Mouse (Mus musculus) Patski (cell line): ENCODE results near the gene Trnau1ap. TPM values are rescaled to one million over a fixed set of nuclear protein-coding genes. Genes with fewer than 3 reads are reported as not detected.

Source experiments
- ATAC-seq: fragments of 100-300 bp; one replicate; pipeline ENCODE4 v1.8.0; 2021
- CTCF ChIA-PET: fragments of 350-600 bp; sonication (Branson Sonifier 250); formaldehyde crosslinking; loops from one replicate; lab custom pipeline; 2022; ENCODE audit warnings: inconsistent platforms; lab: Charles Lee
- POLR2A ChIA-PET: fragments of 350-600 bp; sonication (Branson Sonifier 250); formaldehyde crosslinking; loops from one replicate; lab custom pipeline; 2022; ENCODE audit warnings: antibody characterized with exemption, inconsistent platforms; lab: Charles Lee
- DNase-seq: peaks from one replicate; pipeline ENCODE4 v3.0.0-alpha.2; 2011; ENCODE audit warnings: low read depth, low spot score
- H3K27me3 ChIP-seq: fragments of 371-371 bp; one replicate; pipeline ENCODE4 v1.5.1; 2021
- CTCF ChIP-seq: fragments of 100-300 bp; IDR thresholded peaks from one replicate; pipeline ENCODE4 v1.5.1; 2021
- in situ Hi-C: fragments of 300-500 bp; cut with MboI; formaldehyde crosslinking; loops from 3 replicates; pipeline ENCODE4 v1.11.1; 2018; ENCODE audit warnings: low pct_unique_long_range_greater_than_20kb, mixed read lengths
- polyA plus RNA-seq: library from polyadenylated mRNA; unstranded; gene quantifications from one replicate; pipeline ENCODE4 v1.2.3, GENCODE M21; 2021

The Trnau1ap gene
- polyA plus RNA-seq, 1 experiment from 2014 or later = 28.9 TPM

DNA sequence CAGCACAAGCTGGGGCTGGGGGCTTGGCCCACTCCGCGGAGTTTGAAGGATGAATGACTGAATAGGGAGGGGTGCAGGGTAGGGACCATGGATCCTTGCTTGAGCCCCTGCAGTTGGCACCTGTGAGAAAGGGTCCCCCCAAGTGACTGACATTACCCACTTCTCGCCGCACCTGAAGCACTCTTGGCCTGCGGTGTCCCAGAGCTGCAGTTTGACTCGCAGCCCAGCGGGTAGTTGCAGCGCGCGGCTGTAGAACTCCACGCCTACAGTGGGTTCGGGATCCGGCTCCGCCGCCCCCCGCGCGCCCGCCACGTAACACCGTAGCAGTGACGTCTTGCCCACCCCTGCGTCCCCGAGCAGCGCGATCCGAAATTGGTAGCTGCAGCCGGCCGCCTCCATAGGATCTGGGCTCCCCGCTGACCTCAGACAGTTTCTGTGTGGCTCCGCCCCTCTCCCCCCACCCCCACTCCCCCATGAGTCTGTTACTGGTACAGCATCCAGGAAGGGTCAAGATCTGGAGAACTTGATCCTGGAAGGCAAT is 26.3 kb downstream of the Trnau1ap start, which contains the start of gene Rab42:
Gene Rab42 (minus strand): TSS at position 447 of the 541 bp plus-strand sequence.
- in situ Hi-C loops = loop anchor here (5.0 kb wide), 1 partner anchor 109 kb away; no protein-coding TSS in a partner anchor
- DNase-seq (no peak), ATAC-seq (no peak)
- no peak for TF ChIP-seq CTCF
- H3K27me3 ChIP-seq = no peaks in the 10 kb centered on the region
- ChIA-PET CTCF (no interaction called here), POLR2A (no interaction called here)

GRCm38 (mm10) chr4:132301965-132302938 is 27.1 kb downstream of the Trnau1ap start:
- ATAC-seq (no peak), DNase-seq (no peak)
- CTCF ChIA-PET = no interaction called here

DNA sequence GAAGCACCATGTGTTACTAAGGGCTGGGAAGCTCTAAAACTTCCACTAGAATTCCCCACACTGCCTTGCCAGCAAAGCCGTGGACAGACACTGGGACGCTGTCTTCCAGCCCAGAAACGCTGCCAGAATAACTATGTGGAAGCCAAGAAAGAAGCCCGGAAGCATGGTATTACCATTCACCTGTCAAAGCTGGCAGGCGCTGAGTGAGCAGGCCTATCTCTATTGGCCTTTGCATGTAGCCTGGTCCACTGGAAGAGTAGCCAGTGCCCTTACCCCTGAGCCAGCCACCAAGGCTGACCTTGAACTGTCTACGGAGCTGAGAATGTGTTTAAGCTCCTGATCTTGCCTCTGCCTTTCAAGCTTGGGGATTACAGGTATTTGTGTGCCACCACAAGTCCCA is 27.9 kb downstream of the Trnau1ap start:
- no peaks in the 10 kb centered on the region for H3K27me3 ChIP-seq
- TF ChIP-seq CTCF = no peak
- ChIA-PET POLR2A (no interaction called here), CTCF (no interaction called here)
- in situ Hi-C loops = loop anchor here (5.0 kb wide), 1 partner anchor 111 kb away; no protein-coding TSS in a partner anchor
- ATAC-seq (no peak), DNase-seq (no peak)

More at GRCm38 (mm10) chr4:132301965-132302938, 27.1 kb downstream of the Trnau1ap start:
- TF ChIP-seq CTCF = no peak
- H3K27me3 ChIP-seq = no peaks in the 10 kb centered on the region
- in situ Hi-C loops = loop anchor here (5.0 kb wide), 1 partner anchor 110 kb away; no protein-coding TSS in a partner anchor
- POLR2A ChIA-PET = no interaction called here

DNA sequence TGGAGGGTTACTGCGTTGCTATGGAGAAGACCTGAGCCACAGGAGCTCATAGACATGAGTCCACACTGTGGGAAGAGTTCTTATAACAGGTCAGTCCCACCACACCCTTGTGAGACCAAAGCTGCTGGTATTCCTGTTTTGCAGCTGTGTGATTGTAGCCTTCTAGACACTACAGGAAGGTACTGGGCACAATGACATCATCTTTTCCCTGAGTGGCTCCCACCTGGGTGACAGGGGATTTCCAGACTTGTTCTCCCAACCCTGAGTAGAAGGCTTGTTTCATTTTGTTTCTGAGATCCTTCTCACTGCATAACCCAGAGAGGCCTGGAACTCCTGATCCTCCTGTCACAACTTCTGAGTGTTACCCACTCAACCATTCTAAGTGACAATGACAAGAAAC is 29.5 kb downstream of the Trnau1ap start:
- DNase-seq (no peak), ATAC-seq (no peak)
- in situ Hi-C loops = loop anchor here (5.0 to 10.0 kb wide), 2 partner anchors 112 to 215 kb away; partner anchors contain the start of gene Sesn2
- no peaks in the 10 kb centered on the region for H3K27me3 ChIP-seq
- POLR2A ChIA-PET = no interaction called here
- CTCF ChIA-PET = interaction anchor here (1.7 kb wide), 1 partner anchor 10 kb away, joined by 4 read pairs; no protein-coding TSS in a partner anchor
- no peak for TF ChIP-seq CTCF

GRCm38 (mm10) chr4:132295696-132296390 is 33.5 kb downstream of the Trnau1ap start:
- in situ Hi-C loops = loop anchor here (10.0 kb wide), 1 partner anchor 219 kb away; the partner anchor contains the start of gene Sesn2
- DNase-seq = no peak
- H3K27me3 ChIP-seq = no peaks in the 10 kb centered on the region
- ChIA-PET CTCF (interaction anchor here (0.8 to 1.2 kb wide), 3 partner anchors 11 to 218 kb away, joined by 3 to 4 read pairs (median 3); no protein-coding TSS in a partner anchor), POLR2A (no interaction called here)
- TF ChIP-seq CTCF = peak; percentile 39
- ATAC-seq = no peak

DNA sequence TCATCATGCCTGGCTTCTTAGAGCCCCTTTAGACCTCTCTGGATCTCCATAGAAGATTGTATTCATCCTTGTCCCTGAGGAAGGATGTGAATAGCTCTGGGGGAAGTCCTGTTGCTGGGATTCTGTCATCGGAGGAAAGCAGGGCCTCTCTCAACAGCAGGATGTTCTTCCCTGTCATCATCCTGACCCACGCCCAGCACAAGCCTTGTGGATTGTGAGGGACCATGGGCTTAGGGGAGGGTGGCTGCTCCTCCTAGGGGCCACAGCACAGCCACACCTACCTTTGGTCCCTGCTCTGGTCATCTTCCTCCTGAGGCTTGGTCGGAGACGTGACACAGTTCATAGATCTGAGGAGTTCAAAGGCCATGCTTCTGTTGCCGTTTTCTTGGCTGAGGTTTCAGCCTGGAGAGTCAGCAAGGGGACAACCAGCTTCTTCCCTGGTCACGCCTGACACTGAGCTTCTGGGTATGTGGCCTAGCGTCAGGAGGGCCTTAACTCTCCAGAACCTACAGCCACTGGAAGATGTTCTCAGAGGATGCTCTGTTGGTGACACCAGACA is 35.6 kb downstream of the Trnau1ap start:
- ATAC-seq = no peak
- DNase-seq = no peak
- TF ChIP-seq CTCF = no peak
- CTCF ChIA-PET = interaction anchor here (0.9 kb wide), 1 partner anchor 16 kb away, joined by 3 read pairs; no protein-coding TSS in a partner anchor
- no peaks in the 10 kb centered on the region for H3K27me3 ChIP-seq
- in situ Hi-C loops = loop anchor here (10.0 kb wide), 1 partner anchor 221 kb away; the partner anchor contains the start of gene Sesn2
- POLR2A ChIA-PET = interaction anchor here (1.0 kb wide), 1 partner anchor 19 kb away, joined by 3 read pairs; the partner anchor contains the start of gene Taf12

DNA sequence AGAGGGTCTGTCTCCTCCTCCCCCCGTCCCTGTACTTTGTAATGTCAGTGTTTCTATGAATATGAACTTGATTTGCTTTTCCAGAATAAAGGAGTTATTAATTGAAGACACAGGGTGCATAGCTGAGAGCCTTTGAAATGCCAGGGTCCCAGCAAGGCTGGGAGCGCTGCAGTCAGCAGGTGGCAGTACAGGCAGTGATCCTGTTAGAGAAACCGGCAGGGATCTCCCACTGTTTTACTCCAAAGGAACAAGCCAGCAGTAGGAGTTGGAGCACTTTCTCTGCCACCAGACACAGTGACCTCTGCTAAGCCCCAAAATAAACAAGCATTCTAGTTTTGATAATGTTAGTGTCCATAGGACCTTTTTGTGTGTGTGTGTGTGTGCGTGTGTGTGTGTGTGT is 36.4 kb downstream of the Trnau1ap start:
- CTCF ChIA-PET = interaction anchor here (1.2 kb wide), 1 partner anchor 14 kb away, joined by 6 read pairs; no protein-coding TSS in a partner anchor
- in situ Hi-C loops = loop anchor here (10.0 kb wide), 1 partner anchor 222 kb away; the partner anchor contains the start of gene Sesn2
- ATAC-seq (no peak), DNase-seq (no peak)
- peak; percentile 64 for TF ChIP-seq CTCF
- H3K27me3 ChIP-seq = no peaks in the 10 kb centered on the region
- POLR2A ChIA-PET = no interaction called here

GRCm38 (mm10) chr4:132291624-132292335 is 37.6 kb downstream of the Trnau1ap start:
- ChIA-PET POLR2A (interaction anchor here (1.6 kb wide), 1 partner anchor 17 kb away, joined by 4 read pairs; the partner anchor contains the start of gene Taf12), CTCF (interaction anchor here (0.9 to 1.2 kb wide), 4 partner anchors 13 to 54 kb away, joined by 3 to 6 read pairs (median 4); no protein-coding TSS in a partner anchor)
- DNase-seq = no peak
- H3K27me3 ChIP-seq = no peaks in the 10 kb centered on the region
- in situ Hi-C loops = loop anchor here (10.0 kb wide), 1 partner anchor 223 kb away; the partner anchor contains the start of gene Sesn2
- ATAC-seq = no peak
- no peak for TF ChIP-seq CTCF
